Mouse (Mus musculus): ENCODE results near the gene Gm12695. TPM values are rescaled to one million over a fixed set of nuclear protein-coding genes. Genes with fewer than 3 reads are reported as not detected.

Gene Gm12695
- total RNA-seq, 1 experiment: not detected

DNA sequence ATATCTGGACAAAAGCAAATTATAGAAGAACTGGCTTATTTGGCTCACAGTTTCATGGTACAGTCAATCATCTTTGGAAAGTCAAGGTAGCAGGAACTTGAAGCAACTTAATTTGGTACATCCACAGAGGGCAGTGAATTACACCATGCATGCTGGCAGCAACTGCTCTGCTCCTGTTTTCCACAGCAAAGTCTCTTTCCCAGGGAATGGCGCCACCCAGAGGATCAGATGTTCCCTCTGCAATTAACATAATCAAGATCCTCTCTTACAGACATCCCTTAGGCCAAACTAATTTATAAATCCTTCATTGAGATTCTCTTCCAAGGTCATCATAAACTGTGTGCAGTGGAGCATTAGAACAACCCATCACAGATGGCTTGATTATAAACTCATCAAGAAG is 104.8 kb downstream of the Gm12695 start:
- in situ Hi-C loops (cut with MboI; ENCODE audit: low sequenced_read_pairs in 2 of 2, unreplicated experiment in 2 of 2): loop anchor here in 1 of 2 experiments (10.0 kb wide), 1 partner anchor 405 kb away; no protein-coding TSS in a partner anchor
- no peak for TF ChIP-seq MAFK (IDR thresholded peaks at IDR 0.05; ENCODE audit: insufficient read depth, low read depth, low read length)
- TF ChIP-seq ZC3H11A (IDR thresholded peaks at IDR 0.05; ENCODE audit: borderline replicate concordance, low read depth, low read length): peak; percentile 46; the same call in 1 of the 2 replicates
- Histone ChIP-seq H3K4me3 (ENCODE audit: insufficient read depth in 1 of 2, low read depth in 1 of 2, low read length in 2 of 2, poor library complexity in 1 of 2, severe bottlenecking in 1 of 2) (no peak overlapping the region), H3K27ac (ENCODE audit: insufficient read depth, low read depth, low read length, poor library complexity, severe bottlenecking) (no peak overlapping the region), H3K36me3 (ENCODE audit: control insufficient read depth, insufficient read depth, low read length, poor library complexity, severe bottlenecking) (no peaks in the 10 kb centered on the region), H3K4me1 (ENCODE audit: control insufficient read depth in 2 of 2, insufficient read depth in 2 of 2, low read length in 2 of 2, poor library complexity in 1 of 2) (no peaks in the 10 kb centered on the region), H3K9ac (ENCODE audit: insufficient read depth, low read depth, low read length, poor library complexity, severe bottlenecking) (no peak overlapping the region), H3K9me3 (ENCODE audit: control insufficient read depth, insufficient read depth, low read depth, low read length) (no peaks in the 10 kb centered on the region)
- no peak for DNase-seq (ENCODE audit: low read depth, low spot score)

Other genes starting within 250 kb of the Gm12695 start
- gene Cyp2j6, start 231.5 kb downstream of the Gm12695 start, total RNA-seq (2012; rRNA removed): 1.7 and 1.8 TPM in 2 replicates
- gene Cyp2j9, start 193.6 kb downstream of the Gm12695 start, total RNA-seq (2012; rRNA removed): 1.4 and 1.5 TPM in 2 replicates
- gene Cyp2j5, start 121.0 kb downstream of the Gm12695 start, total RNA-seq (2012; rRNA removed): not detected in 2 replicates